Mouse (Mus musculus): ENCODE measurements around the gene Lrwd1. TPM values are rescaled to one million over a fixed set of nuclear protein-coding genes. Genes with fewer than 3 reads are reported as not detected.

Gene Lrwd1
- total RNA-seq, 2 experiments from 2014 or later, result 5.0 to 6.3 TPM

Small RNAs within 50 kb of the gene (microRNA-seq; reads per million reads assigned to microRNA genes)
- gene Mir7035, result 1.1 reads per million

Other genes with a start within 250 kb of the Lrwd1 start
- 100 to 1,000 TPM; 385 to 513 TPM for gene Hspb1, start 248.2 kb downstream of the Lrwd1 start, total RNA-seq (2021)
- gene Ywhag, start 201.5 kb downstream of the Lrwd1 start, total RNA-seq (2021), result 100 to 1,000 TPM; 285 to 296 TPM
- gene Ssc4d, start 161.5 kb downstream of the Lrwd1 start, total RNA-seq (2021), result under 1 TPM; 0.28 to 0.68 TPM
- gene Zp3, start 156.0 kb downstream of the Lrwd1 start, total RNA-seq (2021), result not detected
- 1 to 10 TPM; 7.9 to 8.4 TPM for gene Dtx2, start 141.3 kb downstream of the Lrwd1 start, total RNA-seq (2021)
- gene Upk3b, start 97.6 kb downstream of the Lrwd1 start, total RNA-seq (2021), result 10 to 100 TPM; 20.0 to 28.8 TPM
- gene Upk3bl, start 81.6 kb downstream of the Lrwd1 start, total RNA-seq (2021), result not detected
- 1 to 10 TPM; 6.5 to 7.2 TPM for gene Rasa4, start 52.2 kb downstream of the Lrwd1 start, total RNA-seq (2021)
- gene Polr2j, start 19.4 kb downstream of the Lrwd1 start, total RNA-seq (2021), result 10 to 100 TPM; 64.4 to 71.9 TPM
- 1 to 10 TPM; 5.3 to 6.0 TPM for gene Alkbh4, start 72 bp upstream of the Lrwd1 start, total RNA-seq (2021)
- 1 to 10 TPM in 1 of 2 experiments, under 1 TPM in 1; 0.87 to 1.2 TPM for gene Orai2, start 34.6 kb upstream of the Lrwd1 start, total RNA-seq (2021)
- gene Prkrip1, start 62.9 kb upstream of the Lrwd1 start, total RNA-seq (2021), result 10 to 100 TPM; 17.3 to 20.9 TPM
- gene Sh2b2, start 110.5 kb upstream of the Lrwd1 start, total RNA-seq (2021), result under 1 TPM; 0.62 to 0.75 TPM